Mouse (Mus musculus) liver, embryonic 15.5 days (tissue): Measurements from ENCODE around the gene P2ry1. TPM values are rescaled to one million over a fixed set of nuclear protein-coding genes. Genes with fewer than 3 reads are reported as not detected.

Experiments
- ATAC-seq: fragments of 200-750 bp; cut with Nextera tagmentation; 2 replicates; pipeline ENCODE4 v1.8.0; 2017; ENCODE audit warnings: moderate number of reproducible peaks, mild to moderate bottlenecking, moderate library complexity; ENCODE audit not compliant: insufficient read depth
- H3K27ac ChIP-seq: fragments of 300-500 bp; sonication (generic); replicated peaks from 2 replicates; pipeline ENCODE4 v1.5.1; 2015; ENCODE audit warnings: mild to moderate bottlenecking, inconsistent platforms
- H3K27me3 ChIP-seq: fragments of 300-500 bp; sonication (generic); 2 replicates; pipeline ENCODE4 v1.6.1; 2015; ENCODE audit warnings: mild to moderate bottlenecking, inconsistent platforms
- H3K36me3 ChIP-seq: fragments of 300-500 bp; sonication (generic); replicated peaks from 2 replicates; pipeline ENCODE4 v1.6.1; 2015; ENCODE audit warnings: moderate library complexity, mild to moderate bottlenecking, inconsistent platforms
- H3K4me1 ChIP-seq: fragments of 300-500 bp; sonication (generic); replicated peaks from 2 replicates; pipeline ENCODE4 v1.6.1; 2015; ENCODE audit warnings: inconsistent platforms
- H3K4me2 ChIP-seq: fragments of 300-500 bp; sonication (generic); 2 replicates; pipeline ENCODE4 v1.6.1; 2015; ENCODE audit warnings: moderate library complexity, mild to moderate bottlenecking, inconsistent platforms
- H3K4me3 ChIP-seq: fragments of 300-500 bp; sonication (generic); replicated peaks from 2 replicates; pipeline ENCODE4 v1.5.1; 2015; ENCODE audit warnings: mild to moderate bottlenecking, inconsistent platforms
- H3K9ac ChIP-seq: fragments of 300-500 bp; sonication (generic); 2 replicates; pipeline ENCODE4 v1.6.1; 2015; ENCODE audit warnings: moderate library complexity, mild to moderate bottlenecking, inconsistent platforms
- H3K9me3 ChIP-seq: fragments of 300-500 bp; sonication (generic); replicated peaks from 2 replicates; pipeline ENCODE4 v1.6.1; 2016; ENCODE audit warnings: inconsistent platforms
- WGBS: fragments of 180-500 bp; shearing (Covaris S2); methylation state at CpG from one replicate; pipeline ENCODE4 v1.1.7; 2015; ENCODE audit warnings: mixed read lengths; ENCODE audit not compliant: insufficient replicate concordance; 5-methylcytosine and 5-hydroxymethylcytosine counted together
- polyA plus RNA-seq: library from polyadenylated mRNA; unstranded; fragments of >200 nt; fragmentation: Nextera tagmentation; extraction: Ambion mirVana; gene quantifications from 2 replicates; pipeline ENCODE4 v1.2.1, GENCODE M21; 2015

Gene P2ry1
- polyA plus RNA-seq, result 4.0 and 4.6 TPM in 2 replicates

DNA sequence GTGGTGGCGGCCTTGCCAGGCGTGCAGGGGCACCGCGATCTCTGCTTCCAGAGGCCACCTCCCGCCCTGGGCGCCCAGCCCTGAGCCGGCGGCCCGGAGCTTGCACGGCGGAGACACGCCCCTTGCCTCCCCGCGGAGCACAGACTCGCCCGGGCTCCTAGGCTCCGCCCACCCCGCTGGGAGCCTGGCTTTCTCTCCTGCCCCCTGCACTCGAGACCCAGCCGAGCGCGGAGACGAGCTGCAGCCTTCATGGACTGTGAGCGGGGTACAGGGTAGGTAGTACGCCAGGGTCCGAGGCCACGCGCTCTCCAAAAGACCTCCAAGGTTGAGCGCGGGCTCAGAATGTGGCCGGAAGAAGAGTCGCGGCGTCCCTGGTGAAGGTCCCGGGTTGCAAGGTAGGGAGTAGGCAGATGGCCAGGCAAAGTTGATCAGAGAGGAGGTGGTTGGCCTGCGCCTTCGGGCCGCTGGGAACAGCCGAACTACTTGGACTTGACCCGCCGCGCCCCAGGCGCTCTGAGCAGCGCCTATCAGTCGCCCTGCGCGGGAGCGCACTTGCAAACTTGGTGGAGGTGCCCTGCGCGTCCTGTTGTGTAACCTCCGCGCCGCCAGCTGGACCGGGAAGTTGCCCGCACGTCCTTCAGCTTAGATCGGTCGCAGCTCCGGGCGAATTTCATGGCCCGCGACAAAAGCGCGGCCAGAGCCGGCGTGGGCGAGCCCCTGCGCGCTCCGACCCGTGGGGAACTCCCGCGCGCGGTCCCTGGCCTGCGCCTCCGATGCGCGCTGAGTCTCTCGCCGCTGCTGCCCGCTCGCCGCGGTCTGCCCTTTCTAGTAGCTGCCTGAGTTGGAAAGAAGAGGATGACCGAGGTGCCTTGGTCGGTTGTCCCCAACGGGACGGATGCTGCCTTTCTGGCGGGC lies at the start of gene P2ry1:
TSS of gene P2ry1 (plus strand) at position 209 of the 915 bp plus-strand sequence.
- Histone ChIP-seq H3K27me3 (peaks cover 25% of the 10 kb centered on the region), H3K4me1 (peaks cover 28% of the 10 kb centered on the region), H3K4me3 (peak within 1 kb of the TSS; percentile 72), H3K9me3 (no peaks in the 10 kb centered on the region), H3K9ac (peak within 1 kb of the TSS; percentile 67), H3K36me3 (no peaks in the 10 kb centered on the region), H3K27ac (peak within 1 kb of the TSS; percentile 62; the same call in 1 of the 2 replicates), H3K4me2 (peak within 1 kb of the TSS; percentile 98)
- WGBS, result under 1% methylated on average over 90 of the region's 90 CpGs
- ATAC-seq, result peak; percentile 98

- WGBS, result 36% methylated on average over 5 of the region's 5 CpGs
- H3K27ac ChIP-seq, result no peak overlapping the region
- H3K4me2 ChIP-seq, result no peak overlapping the region
- 0 out of 2 replicates have a peak, but pooled peaks cover 6% of the 10 kb centered on the region for H3K4me1 ChIP-seq
- no peak overlapping the region for H3K9ac ChIP-seq
- H3K9me3 ChIP-seq, result no peaks in the 10 kb centered on the region
- no peaks in the 10 kb centered on the region for H3K27me3 ChIP-seq
- ATAC-seq, result no peak
- no peak overlapping the region for H3K4me3 ChIP-seq
- H3K36me3 ChIP-seq, result no peaks in the 10 kb centered on the region
These were observed 49.3 kb upstream of the P2ry1 start for GRCm38 (mm10) chr3:60953199-60953736.

- H3K4me1 ChIP-seq, result 0 out of 2 replicates have a peak, but pooled peaks cover 6% of the 10 kb centered on the region
- no peak overlapping the region for H3K27ac ChIP-seq
- H3K27me3 ChIP-seq, result no peaks in the 10 kb centered on the region
- no peak overlapping the region for H3K9ac ChIP-seq
- H3K4me2 ChIP-seq, result no peak overlapping the region
- 37% methylated on average over 2 of the region's 2 CpGs for WGBS
- peak; percentile 44; the same call in 1 of the 2 replicates for ATAC-seq
- no peak overlapping the region for H3K4me3 ChIP-seq
- H3K36me3 ChIP-seq, result no peaks in the 10 kb centered on the region
- H3K9me3 ChIP-seq, result no peaks in the 10 kb centered on the region
These were observed 48.5 kb upstream of the P2ry1 start for GRCm38 (mm10) chr3:60954073-60954472.

- no peaks in the 10 kb centered on the region for H3K36me3 ChIP-seq
- H3K9ac ChIP-seq, result no peak overlapping the region
- no peak for ATAC-seq
- no peaks in the 10 kb centered on the region for H3K27me3 ChIP-seq
- H3K4me2 ChIP-seq, result no peak overlapping the region
- H3K4me1 ChIP-seq, result 0 out of 2 replicates have a peak, but pooled peaks cover 6% of the 10 kb centered on the region
- H3K27ac ChIP-seq, result no peak overlapping the region
- no peaks in the 10 kb centered on the region for H3K9me3 ChIP-seq
- no peak overlapping the region for H3K4me3 ChIP-seq
- WGBS, result 65% methylated on average over 2 of the region's 2 CpGs
These were observed 43.8 kb upstream of the P2ry1 start for GRCm38 (mm10) chr3:60958769-60959168.

- Histone ChIP-seq H3K27me3 (no peaks in the 10 kb centered on the region), H3K36me3 (no peaks in the 10 kb centered on the region), H3K27ac (no peak overlapping the region), H3K9ac (no peak overlapping the region), H3K9me3 (no peaks in the 10 kb centered on the region), H3K4me2 (no peak overlapping the region), H3K4me3 (no peak overlapping the region), H3K4me1 (no peaks in the 10 kb centered on the region)
- ATAC-seq, result no peak
- WGBS, result 30% methylated on average over 2 of the region's 2 CpGs
These were observed 37.5 kb upstream of the P2ry1 start for GRCm38 (mm10) chr3:60965137-60965536.

GRCm38 (mm10) chr3:60974944-60975343 lies 27.7 kb upstream of the P2ry1 start:
- Histone ChIP-seq H3K9ac (no peak overlapping the region), H3K9me3 (no peaks in the 10 kb centered on the region), H3K4me3 (no peak overlapping the region), H3K36me3 (no peaks in the 10 kb centered on the region), H3K4me1 (no peaks in the 10 kb centered on the region), H3K4me2 (no peak overlapping the region), H3K27me3 (no peaks in the 10 kb centered on the region), H3K27ac (no peak overlapping the region)
- no peak for ATAC-seq
- 56% methylated on average over 1 of the region's 1 CpGs for WGBS

GRCm38 (mm10) chr3:60982109-60982508 lies 20.5 kb upstream of the P2ry1 start:
- no peak for ATAC-seq
- Histone ChIP-seq H3K36me3 (no peaks in the 10 kb centered on the region), H3K4me2 (no peak overlapping the region), H3K9ac (no peak overlapping the region), H3K27ac (no peak overlapping the region), H3K27me3 (no peaks in the 10 kb centered on the region), H3K4me1 (no peaks in the 10 kb centered on the region), H3K4me3 (no peak overlapping the region), H3K9me3 (no peaks in the 10 kb centered on the region)
- WGBS, result 40% methylated on average over 3 of the region's 3 CpGs

DNA sequence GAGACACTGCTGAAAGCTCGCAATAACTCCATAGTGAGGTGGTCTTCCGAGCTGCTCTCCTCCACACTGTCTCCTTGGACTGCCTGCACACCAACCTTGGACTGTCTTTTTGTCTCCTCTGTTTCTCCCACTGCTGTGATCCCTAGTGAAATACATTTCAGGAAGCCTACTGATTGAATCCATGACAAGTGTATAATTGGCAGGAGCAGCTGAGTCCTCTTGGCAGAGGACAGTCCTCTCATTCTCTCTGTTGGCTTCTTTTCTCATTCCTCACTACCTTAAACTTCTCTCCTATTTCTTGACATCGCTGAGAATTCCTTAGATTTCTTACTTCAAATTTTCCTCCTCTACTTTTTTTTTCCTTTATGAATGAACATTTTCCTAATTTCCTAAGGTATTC lies 4.5 kb upstream of the P2ry1 start:
- no peak for ATAC-seq
- 72% methylated on average over 3 of the region's 3 CpGs for WGBS
- no peak overlapping the region for H3K4me3 ChIP-seq

DNA sequence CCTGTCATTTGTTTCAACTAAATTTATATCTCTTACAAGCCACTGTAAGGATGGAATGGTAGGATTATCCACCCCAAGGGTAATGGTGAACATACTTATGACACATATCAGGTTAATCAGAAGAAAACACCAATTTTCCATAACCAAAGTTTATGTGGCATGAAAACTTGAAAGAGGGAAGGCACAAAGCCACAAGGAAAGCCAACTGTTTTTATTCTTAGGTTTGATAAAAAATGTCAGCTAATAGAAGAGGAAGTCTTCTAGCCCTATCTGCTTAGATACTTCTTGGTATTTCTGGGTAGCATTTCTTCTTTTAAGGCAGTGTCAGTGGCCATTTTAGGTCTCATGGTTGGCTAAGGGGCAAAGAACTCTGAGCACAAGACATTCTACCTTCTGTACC lies 2.9 kb upstream of the P2ry1 start:
- no peak overlapping the region for H3K4me3 ChIP-seq
- peaks cover 24% of the 10 kb centered on the region for H3K4me1 ChIP-seq
- no peaks in the 10 kb centered on the region for H3K36me3 ChIP-seq
- no peak overlapping the region for H3K9ac ChIP-seq
- H3K27ac ChIP-seq, result no peak overlapping the region
- H3K4me2 ChIP-seq, result no peak overlapping the region
- H3K9me3 ChIP-seq, result no peaks in the 10 kb centered on the region
- no peak for ATAC-seq
- H3K27me3 ChIP-seq, result peaks cover 25% of the 10 kb centered on the region

More for the DNA sequence above, 4.5 kb upstream of the P2ry1 start:
- no peak overlapping the region for H3K27ac ChIP-seq
- no peaks in the 10 kb centered on the region for H3K36me3 ChIP-seq
- peaks cover 12% of the 10 kb centered on the region for H3K27me3 ChIP-seq
- H3K9me3 ChIP-seq, result no peaks in the 10 kb centered on the region
- peaks cover 12% of the 10 kb centered on the region for H3K4me1 ChIP-seq
- no peak overlapping the region for H3K4me2 ChIP-seq
- H3K9ac ChIP-seq, result no peak overlapping the region

GRCm38 (mm10) chr3:61000747-61001146 lies 1.8 kb upstream of the P2ry1 start:
- ATAC-seq, result no peak
- WGBS, result 53% methylated on average over 4 of the region's 4 CpGs
- Histone ChIP-seq H3K4me2 (no peak overlapping the region), H3K27me3 (peaks cover 25% of the 10 kb centered on the region), H3K4me1 (peaks cover 28% of the 10 kb centered on the region), H3K9ac (no peak overlapping the region), H3K9me3 (no peaks in the 10 kb centered on the region), H3K27ac (no peak overlapping the region), H3K4me3 (no peak overlapping the region), H3K36me3 (no peaks in the 10 kb centered on the region)

- H3K9me3 ChIP-seq, result no peaks in the 10 kb centered on the region
- ATAC-seq, result peak; percentile 64
- peaks cover 28% of the 10 kb centered on the region for H3K4me1 ChIP-seq
- H3K27ac ChIP-seq, result no peak overlapping the region
- no peaks in the 10 kb centered on the region for H3K36me3 ChIP-seq
- H3K4me2 ChIP-seq, result peak overlapping the region; percentile 98
- peak overlapping the region; percentile 72 for H3K4me3 ChIP-seq
- H3K9ac ChIP-seq, result peak overlapping the region; percentile 67
- 4% methylated on average over 20 of the region's 20 CpGs for WGBS
- peaks cover 25% of the 10 kb centered on the region for H3K27me3 ChIP-seq
These were observed 576 bp upstream of the P2ry1 start for GRCm38 (mm10) chr3:61001852-61002586.
